Mouse (Mus musculus) B cell, adult (primary cell): Measurements from ENCODE around the gene Ttc25. TPM values are rescaled to one million over a fixed set of nuclear protein-coding genes. Genes with fewer than 3 reads are reported as not detected.

Source experiments
- total RNA-seq: library from RNA; stranded (reverse); gene quantifications from 4 replicates; pipeline ENCODE4 v1.2.4, GENCODE M21; 2023; ENCODE audit not compliant: inconsistent age

Gene Ttc25
- total RNA-seq = 0.32 to 0.51 TPM (median 0.39 TPM) in 3 of 4 replicates, not detected in the other

DNA sequence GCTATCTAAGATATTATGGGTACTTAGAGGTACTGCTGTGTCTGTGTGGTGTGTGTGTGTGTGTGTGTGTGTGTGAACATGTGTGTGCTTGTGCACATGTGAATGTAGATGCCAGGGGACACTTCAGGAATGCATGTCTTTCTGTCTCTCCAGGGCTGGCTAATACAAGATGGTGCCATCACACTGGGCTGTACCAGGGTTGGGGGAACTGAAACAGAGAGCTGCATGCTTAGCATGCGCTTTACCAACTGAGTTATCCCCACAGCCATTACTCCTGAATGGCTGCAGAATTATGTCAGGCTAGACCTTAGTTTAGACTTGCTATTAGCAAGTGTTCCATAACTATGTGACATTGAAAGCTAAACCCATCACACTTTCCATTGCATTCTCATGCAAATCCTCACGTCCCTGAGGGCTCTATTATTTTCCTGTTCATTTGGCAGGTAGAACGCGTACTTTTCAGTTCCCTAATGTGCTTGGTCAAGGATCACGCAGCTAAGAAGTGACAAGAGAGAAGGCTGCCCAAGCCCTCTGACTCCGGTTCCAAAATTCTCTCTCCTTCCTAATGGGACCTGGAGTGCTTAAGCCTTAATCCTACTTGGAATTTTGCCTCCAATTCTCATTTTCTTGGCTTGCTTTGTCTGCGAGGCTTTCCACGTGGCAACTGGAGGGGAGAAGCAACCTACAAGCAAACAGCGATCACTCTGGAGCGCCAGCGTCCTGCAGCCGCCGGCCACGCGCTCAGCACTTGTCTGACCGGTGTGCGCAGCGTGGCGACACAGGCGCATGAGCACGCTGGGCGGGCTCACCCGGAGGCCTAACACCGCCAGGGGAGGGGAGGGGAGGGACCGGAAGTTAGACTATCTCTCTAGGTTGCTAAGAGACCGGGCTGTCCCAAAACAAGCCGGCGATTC, at the start of gene Ttc25:
Gene Ttc25, plus strand, starts transcription at position 776 of the 914 bp plus-strand sequence.

GRCm38 (mm10) chr11:100527458-100528374, 17.7 kb upstream of the Ttc25 start, which contains the start of gene Acly:
Gene Acly (minus strand): TSS chr11:100528000.

GRCm38 (mm10) chr11:100574708-100575483, 29.5 kb downstream of the Ttc25 start, which contains the start of gene Cnp:
Gene Cnp (plus strand): TSS chr11:100574904.

GRCm38 (mm10) chr11:100618761-100619484, 73.5 kb downstream of the Ttc25 start, which contains the start of gene Nkiras2:
Gene Nkiras2 (plus strand): TSS chr11:100619244.

GRCm38 (mm10) chr11:100619982-100620381, 74.6 kb downstream of the Ttc25 start, which contains the start of gene Dnajc7:
Gene Dnajc7 (minus strand): TSS chr11:100620168.

Other genes with a start within 250 kb of the Ttc25 start
- gene Eif1, start 225.7 kb upstream of the Ttc25 start, total RNA-seq = 2,378 to 2,468 TPM (median 2,410 TPM) in 4 replicates
- gene Gast, start 211.2 kb upstream of the Ttc25 start, total RNA-seq = not detected in 4 replicates
- 2.0 to 3.5 TPM (median 2.4 TPM) in 4 replicates for gene Hap1, start 189.5 kb upstream of the Ttc25 start, total RNA-seq
- gene Jup, start 147.8 kb upstream of the Ttc25 start, total RNA-seq = 12.6 to 22.2 TPM (median 13.9 TPM) in 4 replicates
- 0.24 TPM in 1 of 4 replicates, not detected in the others for gene P3h4, start 130.8 kb upstream of the Ttc25 start, total RNA-seq
- not detected in 4 replicates for gene Fkbp10, start 129.9 kb upstream of the Ttc25 start, total RNA-seq
- 60.8 to 67.9 TPM (median 62.0 TPM) in 4 replicates for gene Nt5c3b, start 103.8 kb upstream of the Ttc25 start, total RNA-seq
- 1.2 to 3.1 TPM (median 2.1 TPM) in 4 replicates for gene Klhl10, start 103.7 kb upstream of the Ttc25 start, total RNA-seq
- 20.4 to 24.2 TPM (median 22.4 TPM) in 4 replicates for gene Klhl11, start 72.9 kb upstream of the Ttc25 start, total RNA-seq
- 158 to 172 TPM (median 161 TPM) in 4 replicates for gene Acly, start 17.6 kb upstream of the Ttc25 start, total RNA-seq
- 182 to 196 TPM (median 187 TPM) in 4 replicates for gene Cnp, start 29.3 kb downstream of the Ttc25 start, total RNA-seq
- gene Nkiras2, start 73.6 kb downstream of the Ttc25 start, total RNA-seq = 24.9 to 30.3 TPM (median 26.3 TPM) in 4 replicates
- 460 to 496 TPM (median 474 TPM) in 4 replicates for gene Dnajc7, start 74.6 kb downstream of the Ttc25 start, total RNA-seq
- 0.24 TPM in 1 of 4 replicates, not detected in the others for gene Zfp385c, start 146.8 kb downstream of the Ttc25 start, total RNA-seq
- 18.4 to 28.4 TPM (median 20.7 TPM) in 4 replicates for gene Dhx58, start 158.7 kb downstream of the Ttc25 start, total RNA-seq
- 37.4 to 42.8 TPM (median 40.6 TPM) in 4 replicates for gene Kat2a, start 166.9 kb downstream of the Ttc25 start, total RNA-seq
- not detected in 4 replicates for gene Hspb9, start 168.2 kb downstream of the Ttc25 start, total RNA-seq
- 128 to 135 TPM (median 134 TPM) in 4 replicates for gene Rab5c, start 192.6 kb downstream of the Ttc25 start, total RNA-seq
- gene Kcnh4, start 214.3 kb downstream of the Ttc25 start, total RNA-seq = 6.4 to 8.3 TPM (median 6.9 TPM) in 4 replicates
- gene Hcrt, start 217.3 kb downstream of the Ttc25 start, total RNA-seq = not detected in 4 replicates
- gene Ghdc, start 225.3 kb downstream of the Ttc25 start, total RNA-seq = 17.9 to 27.2 TPM (median 20.3 TPM) in 4 replicates